Mouse (Mus musculus): ENCODE data around the gene Adrm1. TPM values are rescaled to one million over a fixed set of nuclear protein-coding genes. Genes with fewer than 3 reads are reported as not detected.

The Adrm1 gene
- total and polyA plus RNA-seq, 3 experiments: 116 to 148 (median 127) TPM

DNA sequence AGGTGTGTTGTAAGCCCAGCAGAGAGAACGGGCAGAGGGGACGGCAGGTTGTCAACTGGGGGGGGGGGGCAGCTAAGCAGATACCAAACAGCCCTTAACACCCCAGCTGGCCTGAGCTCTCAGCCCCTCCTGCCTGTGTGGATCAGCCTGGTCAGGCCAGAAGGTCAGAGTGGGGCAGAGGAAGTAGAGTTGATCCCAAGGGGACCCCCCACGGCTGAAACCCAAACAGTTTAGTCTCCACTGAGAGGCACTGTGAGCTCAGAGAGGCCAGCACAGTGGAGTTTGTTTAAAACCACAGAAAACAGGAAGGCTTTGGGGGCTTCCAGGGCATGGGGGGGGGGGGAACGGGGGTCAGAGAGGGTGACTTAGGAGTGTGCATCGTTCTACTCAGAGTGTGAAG, 45.6 kb downstream of the Adrm1 start:
- H3K79me2 ChIP-seq (replicated peaks; ENCODE audit: control insufficient read depth, extremely low read depth, insufficient read depth, poor library complexity, severe bottlenecking): no peaks in the 10 kb centered on the region
- no peak for DNase-seq (ENCODE audit: extremely low read depth)
- dilution Hi-C loops (cut with MboI; ENCODE audit: extremely low pct_ligation_motif_present, extremely low pct_unique_long_range_greater_than_20kb, low sequenced_read_pairs): no loop called here
- peaks cover 4% of the 10 kb centered on the region for H3K9me3 ChIP-seq (replicated peaks; ENCODE audit: low read length)
- H3K4me1 ChIP-seq (ENCODE audit: control insufficient read depth in 1 of 2, insufficient read depth in 2 of 2): peaks cover 0 to 3% of the 10 kb centered on the region in 2 experiments; a peak in 2 of 4 replicates
- H3K27me3 ChIP-seq (replicated peaks): peaks cover 67% of the 10 kb centered on the region
- H3K27ac ChIP-seq (ENCODE audit: insufficient read depth, low read depth): no peak overlapping the region
- H3K36me3 ChIP-seq (replicated peaks in 1 of 2; ENCODE audit: control insufficient read depth in 1 of 2, insufficient read depth in 1 of 2, low read length in 1 of 2): no peaks in the 10 kb centered on the region
- TF ChIP-seq UBTF (IDR thresholded peaks at IDR 0.05; ENCODE audit: low read depth, low read length): no peak
- TF ChIP-seq HCFC1 (IDR thresholded peaks at IDR 0.05; ENCODE audit: low read depth, low read length): no peak
- no peak overlapping the region for H3K9ac ChIP-seq (ENCODE audit: insufficient read depth, low read depth)
- in situ Hi-C loops (cut with MboI; ENCODE audit: low pct_ligation_motif_present, low pct_unique_long_range_greater_than_20kb, low sequenced_read_pairs): no loop called here
- no peak overlapping the region; the same call in 1 of the 2 replicates for H3K4me2 ChIP-seq (ENCODE audit: insufficient read depth, low read depth, poor library complexity, severe bottlenecking)
- H3K4me3 ChIP-seq (replicated peaks in 1 of 3; ENCODE audit: low read depth in 2 of 3, low read length in 2 of 3, poor library complexity in 1 of 3): no peak overlapping the region

DNA sequence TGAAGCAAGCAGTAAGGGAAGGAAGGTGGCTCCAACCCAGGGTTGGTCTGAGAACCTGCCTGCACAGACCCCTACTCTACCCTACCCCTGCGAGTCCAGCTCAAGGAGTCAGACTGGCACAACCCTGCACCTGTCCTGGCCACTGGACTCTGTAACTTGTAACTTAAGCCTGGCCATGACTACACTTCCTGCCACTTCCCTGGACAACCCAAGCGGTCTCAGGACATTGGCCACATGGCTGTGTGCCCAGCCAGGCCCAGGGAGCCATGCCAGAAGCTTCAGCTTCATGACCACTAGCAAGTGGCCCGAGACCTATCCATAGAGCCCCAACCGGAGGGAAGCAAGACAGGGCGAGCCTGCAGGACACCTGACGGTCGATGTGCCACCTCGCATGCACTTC, 46.3 kb downstream of the Adrm1 start:
- TF ChIP-seq ZNF384 (IDR thresholded peaks at IDR 0.05; ENCODE audit: low read depth, low read length) (no peak), MEF2A (IDR thresholded peaks at IDR 0.05; ENCODE audit: borderline replicate concordance, low read depth, low read length) (no peak), POLR2A (IDR thresholded peaks at IDR 0.05; ENCODE audit: low read depth, low read length) (no peak), ZC3H11A (IDR thresholded peaks at IDR 0.05; ENCODE audit: low read depth, low read length) (no peak), RCOR1 (conservative IDR thresholded peaks at IDR 0.05; ENCODE audit: low read depth, low read length) (no peak), USF1 (IDR thresholded peaks at IDR 0.05; ENCODE audit: low read depth, low read length) (no peak), MAFK (IDR thresholded peaks at IDR 0.05; ENCODE audit: insufficient replicate concordance, low read length) (no peak), MAX (IDR thresholded peaks at IDR 0.05; ENCODE audit: low read length) (no peak), CTCF (conservative IDR thresholded peaks at IDR 0.05 in 1 of 2, IDR thresholded peaks at IDR 0.05 in 1 of 2; ENCODE audit: low read depth in 2 of 2, low read length in 2 of 2) (no peak), HCFC1 (IDR thresholded peaks at IDR 0.05; ENCODE audit: low read depth, low read length) (no peak), NELFE (IDR thresholded peaks at IDR 0.05; ENCODE audit: low read depth, low read length) (no peak)
- dilution Hi-C loops (cut with MboI; ENCODE audit: extremely low pct_ligation_motif_present, extremely low pct_unique_long_range_greater_than_20kb, low sequenced_read_pairs) (no loop called here), in situ Hi-C loops (cut with MboI; ENCODE audit: low pct_ligation_motif_present, low pct_unique_long_range_greater_than_20kb, low sequenced_read_pairs) (no loop called here)
- DNase-seq (ENCODE audit: extremely low read depth): no peak
- peaks cover 0 to 3% of the 10 kb centered on the region in 2 experiments; a peak in 2 of 4 replicates for H3K4me1 ChIP-seq (ENCODE audit: control insufficient read depth in 1 of 2, insufficient read depth in 2 of 2)
- peaks cover 2% of the 10 kb centered on the region for H3K9me3 ChIP-seq (replicated peaks; ENCODE audit: low read length)
- H3K27me3 ChIP-seq (replicated peaks): peaks cover 74% of the 10 kb centered on the region
- H3K4me3 ChIP-seq (replicated peaks in 1 of 3; ENCODE audit: low read depth in 2 of 3, low read length in 2 of 3, poor library complexity in 1 of 3): no peak overlapping the region
- no peaks in the 10 kb centered on the region for H3K36me3 ChIP-seq (replicated peaks in 1 of 2; ENCODE audit: control insufficient read depth in 1 of 2, insufficient read depth in 1 of 2, low read length in 1 of 2)
- no peak overlapping the region for H3K4me2 ChIP-seq (ENCODE audit: insufficient read depth, low read depth, poor library complexity, severe bottlenecking)
- H3K79me2 ChIP-seq (replicated peaks; ENCODE audit: control insufficient read depth, extremely low read depth, insufficient read depth, poor library complexity, severe bottlenecking): no peaks in the 10 kb centered on the region
- no peak overlapping the region for H3K27ac ChIP-seq (ENCODE audit: insufficient read depth, low read depth)
- H3K9ac ChIP-seq (ENCODE audit: insufficient read depth, low read depth): no peak overlapping the region

DNA sequence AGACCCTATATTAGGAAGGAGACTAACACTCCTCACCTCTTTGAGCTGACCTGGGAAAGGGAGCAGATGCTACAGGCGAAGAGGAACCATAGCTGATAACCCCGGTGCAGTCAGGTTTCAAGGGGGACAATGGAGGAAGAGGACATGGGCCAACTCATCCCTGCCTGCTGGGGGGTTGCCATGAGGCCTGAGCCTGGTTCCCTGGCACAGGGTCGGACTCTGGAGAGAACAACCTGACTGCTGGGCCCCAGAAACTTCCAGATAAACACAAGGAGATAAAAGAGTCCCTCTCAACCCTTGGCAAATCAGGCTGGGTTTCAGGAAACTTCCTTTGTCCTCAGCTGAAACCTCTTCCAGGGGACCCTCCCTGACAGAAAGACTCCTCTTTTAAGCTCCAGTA, 47.0 kb downstream of the Adrm1 start:
- Histone ChIP-seq H3K36me3 (replicated peaks in 1 of 2; ENCODE audit: control insufficient read depth in 1 of 2, insufficient read depth in 1 of 2, low read length in 1 of 2) (no peaks in the 10 kb centered on the region), H3K4me2 (ENCODE audit: insufficient read depth, low read depth, poor library complexity, severe bottlenecking) (no peak overlapping the region), H3K9me3 (replicated peaks; ENCODE audit: low read length) (no peaks in the 10 kb centered on the region), H3K9ac (ENCODE audit: insufficient read depth, low read depth) (no peak overlapping the region), H3K79me2 (replicated peaks; ENCODE audit: control insufficient read depth, extremely low read depth, insufficient read depth, poor library complexity, severe bottlenecking) (no peaks in the 10 kb centered on the region), H3K4me1 (ENCODE audit: control insufficient read depth in 1 of 2, insufficient read depth in 2 of 2) (peaks cover 0 to 3% of the 10 kb centered on the region in 2 experiments; a peak in 2 of 4 replicates), H3K4me3 (replicated peaks in 1 of 3; ENCODE audit: low read depth in 2 of 3, low read length in 2 of 3, poor library complexity in 1 of 3) (no peak overlapping the region), H3K27me3 (replicated peaks) (peaks cover 80% of the 10 kb centered on the region), H3K27ac (ENCODE audit: insufficient read depth, low read depth) (no peak overlapping the region)
- in situ Hi-C loops (cut with MboI; ENCODE audit: low pct_ligation_motif_present, low pct_unique_long_range_greater_than_20kb, low sequenced_read_pairs) (no loop called here), dilution Hi-C loops (cut with MboI; ENCODE audit: extremely low pct_ligation_motif_present, extremely low pct_unique_long_range_greater_than_20kb, low sequenced_read_pairs) (no loop called here)
- no peak for DNase-seq (ENCODE audit: extremely low read depth)
- TF ChIP-seq E2F4 (IDR thresholded peaks at IDR 0.05; ENCODE audit: insufficient replicate concordance, low read depth, low read length) (no peak), HCFC1 (IDR thresholded peaks at IDR 0.05; ENCODE audit: low read depth, low read length) (no peak), IRF4 (IDR thresholded peaks at IDR 0.05; ENCODE audit: low read depth, low read length) (no peak), UBTF (IDR thresholded peaks at IDR 0.05; ENCODE audit: low read depth, low read length) (no peak), POLR2A (IDR thresholded peaks at IDR 0.05; ENCODE audit: low read depth, low read length) (no peak), CTCF (conservative IDR thresholded peaks at IDR 0.05 in 1 of 2, IDR thresholded peaks at IDR 0.05 in 1 of 2; ENCODE audit: low read depth in 2 of 2, low read length in 2 of 2) (no peak), RCOR1 (conservative IDR thresholded peaks at IDR 0.05; ENCODE audit: low read depth, low read length) (no peak), CHD2 (IDR thresholded peaks at IDR 0.05; ENCODE audit: low read length) (no peak), MAZ (IDR thresholded peaks at IDR 0.05; ENCODE audit: low read depth, low read length) (no peak), CHD1 (IDR thresholded peaks at IDR 0.05; ENCODE audit: low read depth, low read length) (no peak), MEF2A (IDR thresholded peaks at IDR 0.05; ENCODE audit: borderline replicate concordance, low read depth, low read length) (no peak), MAX (IDR thresholded peaks at IDR 0.05; ENCODE audit: low read length) (no peak), SIN3A (IDR thresholded peaks at IDR 0.05; ENCODE audit: low read length) (no peak), MXI1 (IDR thresholded peaks at IDR 0.05; ENCODE audit: low read depth, low read length) (no peak), POLR2AphosphoS2 (IDR thresholded peaks at IDR 0.05; ENCODE audit: low read depth, low read length) (no peak), ZNF384 (IDR thresholded peaks at IDR 0.05; ENCODE audit: low read depth, low read length) (no peak), NELFE (IDR thresholded peaks at IDR 0.05; ENCODE audit: low read depth, low read length) (no peak), ZMIZ1 (IDR thresholded peaks at IDR 0.05; ENCODE audit: low read depth, low read length) (no peak)
